Mouse (Mus musculus): Measurements from ENCODE around the gene Scd4. TPM values are rescaled to one million over a fixed set of nuclear protein-coding genes. Genes with fewer than 3 reads are reported as not detected.
"Not testable (repeated sequence)": the region's sequence is repeated elsewhere in the genome, so short reads cannot be mapped to it uniquely, and the experiment has no call there.

Gene Scd4
- polyA plus RNA-seq, 1 experiment from 2014 or later, result not detected

DNA sequence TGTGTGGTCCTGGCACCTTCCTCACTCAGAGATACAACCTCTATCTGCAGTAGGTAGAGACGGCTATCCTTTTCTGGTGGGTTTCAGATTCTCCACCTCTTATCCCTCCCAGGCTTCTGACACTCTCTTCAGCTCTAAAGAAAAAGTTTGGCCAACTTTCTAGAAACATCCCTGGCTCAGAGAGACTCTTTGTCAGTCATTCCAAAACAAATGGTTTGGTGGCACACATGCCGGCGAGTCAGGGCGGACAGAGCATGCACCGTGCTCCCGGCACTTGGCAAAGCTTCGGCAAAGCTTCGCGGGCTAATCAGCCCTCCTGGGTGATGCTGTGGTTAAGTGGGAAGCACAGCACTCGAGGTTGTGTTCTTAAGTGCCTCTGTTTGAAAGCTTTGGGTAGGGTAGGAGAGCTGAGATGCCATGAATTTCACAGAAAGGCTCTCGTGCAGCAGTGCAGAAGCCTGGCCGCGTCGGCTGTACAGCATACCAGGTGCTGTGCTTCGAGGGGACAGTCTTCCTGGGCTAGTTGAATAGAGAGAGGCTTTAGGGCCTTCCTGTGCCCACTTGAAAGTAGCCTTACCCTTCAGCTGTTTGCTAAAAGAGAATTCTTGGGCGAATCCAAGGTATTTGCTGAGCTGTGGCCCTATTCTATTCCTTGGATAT, 27.9 kb upstream of the Scd4 start:
- H3K4me2 ChIP-seq, result no peak overlapping the region
- H3K27me3 ChIP-seq (ENCODE audit: control insufficient read depth, insufficient read depth, low read length), result no peaks in the 10 kb centered on the region
- H3K9me3 ChIP-seq (ENCODE audit: control insufficient read depth, low read length), result no peaks in the 10 kb centered on the region
- ATAC-seq (ENCODE audit: low FRiP score), result no peak
- DNase-seq (ENCODE audit: low spot score, missing footprints), result peak; percentile 81
- WGBS, result 94% methylated on average over 16 of the region's 16 CpGs
- peaks cover 7% of the 10 kb centered on the region for H3K4me1 ChIP-seq (ENCODE audit: control insufficient read depth, insufficient read depth, low read length)
- H3K4me3 ChIP-seq (ENCODE audit: low read depth, low read length), result no peak overlapping the region
- H3K9ac ChIP-seq (ENCODE audit: low read length), result no peak overlapping the region
- no peak overlapping the region for H3K27ac ChIP-seq (ENCODE audit: low read depth, low read length)
- peaks cover 50% of the 10 kb centered on the region for H3K36me3 ChIP-seq (ENCODE audit: control insufficient read depth, insufficient read depth, low read length)

DNA sequence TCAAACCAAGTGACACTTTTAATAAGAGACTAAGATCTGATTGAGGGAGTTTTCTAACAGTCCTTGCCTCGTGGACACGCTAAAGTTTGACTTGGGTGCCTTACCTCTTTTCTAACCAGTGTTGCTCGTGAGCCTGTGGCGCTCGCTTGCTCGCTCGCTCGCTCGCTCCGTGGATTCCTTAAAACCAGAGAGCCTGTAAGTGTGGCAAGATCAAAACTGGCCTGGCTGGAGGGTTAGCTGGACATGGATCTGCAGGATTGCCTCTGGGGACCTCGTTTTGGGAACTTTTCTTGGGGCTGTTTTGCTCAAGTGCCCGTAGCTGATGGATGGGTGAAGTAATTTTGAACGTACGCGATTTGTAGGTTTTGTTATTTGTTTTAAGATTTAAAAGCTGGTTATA, 27.2 kb upstream of the Scd4 start:
- ATAC-seq (ENCODE audit: low FRiP score) (no peak), DNase-seq (ENCODE audit: low spot score, missing footprints) (peak; percentile 84)
- H3K27me3 ChIP-seq (ENCODE audit: control insufficient read depth, insufficient read depth, low read length), result no peaks in the 10 kb centered on the region
- WGBS, result 91% methylated on average over 15 of the region's 15 CpGs
- H3K9ac ChIP-seq (ENCODE audit: low read length), result no peak overlapping the region
- H3K4me2 ChIP-seq, result no peak overlapping the region
- H3K27ac ChIP-seq (ENCODE audit: low read depth, low read length), result no peak overlapping the region
- H3K9me3 ChIP-seq (ENCODE audit: control insufficient read depth, low read length), result no peaks in the 10 kb centered on the region
- no peak overlapping the region for H3K4me3 ChIP-seq (ENCODE audit: low read depth, low read length)
- peaks cover 7% of the 10 kb centered on the region for H3K4me1 ChIP-seq (ENCODE audit: control insufficient read depth, insufficient read depth, low read length)
- peaks cover 43% of the 10 kb centered on the region for H3K36me3 ChIP-seq (ENCODE audit: control insufficient read depth, insufficient read depth, low read length)

DNA sequence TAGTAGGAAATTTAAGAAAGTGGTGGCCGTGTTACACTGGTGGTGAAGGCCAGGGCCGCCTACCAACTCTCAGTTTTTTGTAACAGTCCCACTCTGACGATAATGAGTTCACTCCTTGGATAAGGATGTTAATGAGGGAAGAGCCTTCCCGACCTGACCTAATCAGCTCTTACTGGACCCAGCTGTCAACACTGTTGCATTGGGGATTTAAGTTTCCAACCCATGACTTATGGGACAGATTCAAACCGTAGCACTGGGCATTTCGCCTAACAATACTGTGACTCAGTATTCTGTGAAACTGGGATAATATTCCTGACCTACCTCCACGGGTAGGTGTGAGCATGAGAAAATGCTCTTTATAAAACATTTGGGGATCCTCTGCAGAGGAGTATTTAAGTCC, 26.7 kb upstream of the Scd4 start:
- Histone ChIP-seq H3K4me3 (ENCODE audit: low read depth, low read length) (no peak overlapping the region), H3K9me3 (ENCODE audit: control insufficient read depth, low read length) (no peaks in the 10 kb centered on the region), H3K27me3 (ENCODE audit: control insufficient read depth, insufficient read depth, low read length) (no peaks in the 10 kb centered on the region), H3K4me1 (ENCODE audit: control insufficient read depth, insufficient read depth, low read length) (peaks cover 11% of the 10 kb centered on the region), H3K27ac (ENCODE audit: low read depth, low read length) (no peak overlapping the region), H3K36me3 (ENCODE audit: control insufficient read depth, insufficient read depth, low read length) (peaks cover 38% of the 10 kb centered on the region), H3K9ac (ENCODE audit: low read length) (no peak overlapping the region), H3K4me2 (no peak overlapping the region)
- 89% methylated on average over 7 of the region's 7 CpGs for WGBS
- DNase-seq (ENCODE audit: low spot score, missing footprints) (peak; percentile 71), ATAC-seq (ENCODE audit: low FRiP score) (no peak)

DNA sequence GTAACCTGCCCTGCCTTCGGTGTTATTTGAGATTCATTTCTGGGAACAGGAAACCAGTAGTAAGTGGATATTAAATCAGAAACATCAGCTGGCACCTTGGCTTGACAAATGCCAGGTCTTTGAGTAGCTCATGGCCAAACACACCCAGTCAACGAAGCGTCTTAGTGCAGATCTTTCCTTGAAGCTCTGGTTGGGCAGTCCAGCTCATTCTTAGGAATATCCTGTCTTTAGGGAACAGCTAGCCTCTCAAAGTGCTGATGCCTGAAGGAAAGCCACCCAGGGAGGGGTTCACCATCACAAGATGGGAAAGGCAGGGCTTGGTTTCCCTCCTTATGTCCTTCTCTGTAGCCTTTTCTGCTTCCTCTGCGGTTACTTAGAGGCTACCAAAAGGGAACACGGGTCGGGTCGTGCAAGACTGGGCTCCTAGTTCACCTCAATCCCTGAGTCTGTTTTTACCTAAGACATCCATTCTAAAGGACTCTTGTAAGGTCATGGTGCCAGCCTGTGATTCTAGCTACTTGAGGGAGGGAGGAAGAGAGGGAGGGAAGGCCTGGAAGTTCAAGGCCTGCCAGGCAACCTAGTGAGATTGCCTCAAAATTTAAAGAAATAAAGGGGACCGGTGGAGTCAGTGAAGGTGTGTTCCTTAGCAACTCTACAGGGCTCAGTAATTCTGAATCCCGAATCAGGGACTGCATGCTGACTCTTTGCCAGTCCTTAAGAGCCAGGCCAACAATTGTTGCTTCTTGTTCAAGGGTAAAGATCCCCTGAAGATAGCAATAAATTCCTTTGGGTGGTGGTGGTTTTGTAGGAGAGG, 25.6 kb upstream of the Scd4 start:
- no peak overlapping the region for H3K27ac ChIP-seq (ENCODE audit: low read depth, low read length)
- no peak overlapping the region for H3K4me2 ChIP-seq
- no peaks in the 10 kb centered on the region for H3K27me3 ChIP-seq (ENCODE audit: control insufficient read depth, insufficient read depth, low read length)
- H3K9me3 ChIP-seq (ENCODE audit: control insufficient read depth, low read length), result no peaks in the 10 kb centered on the region
- WGBS, result 85% methylated on average over 9 of the region's 9 CpGs
- DNase-seq (ENCODE audit: low spot score, missing footprints) (peak; percentile 76), ATAC-seq (ENCODE audit: low FRiP score) (no peak)
- no peak overlapping the region for H3K4me3 ChIP-seq (ENCODE audit: low read depth, low read length)
- H3K4me1 ChIP-seq (ENCODE audit: control insufficient read depth, insufficient read depth, low read length), result peaks cover 17% of the 10 kb centered on the region
- H3K9ac ChIP-seq (ENCODE audit: low read length), result no peak overlapping the region
- peaks cover 31% of the 10 kb centered on the region for H3K36me3 ChIP-seq (ENCODE audit: control insufficient read depth, insufficient read depth, low read length)

DNA sequence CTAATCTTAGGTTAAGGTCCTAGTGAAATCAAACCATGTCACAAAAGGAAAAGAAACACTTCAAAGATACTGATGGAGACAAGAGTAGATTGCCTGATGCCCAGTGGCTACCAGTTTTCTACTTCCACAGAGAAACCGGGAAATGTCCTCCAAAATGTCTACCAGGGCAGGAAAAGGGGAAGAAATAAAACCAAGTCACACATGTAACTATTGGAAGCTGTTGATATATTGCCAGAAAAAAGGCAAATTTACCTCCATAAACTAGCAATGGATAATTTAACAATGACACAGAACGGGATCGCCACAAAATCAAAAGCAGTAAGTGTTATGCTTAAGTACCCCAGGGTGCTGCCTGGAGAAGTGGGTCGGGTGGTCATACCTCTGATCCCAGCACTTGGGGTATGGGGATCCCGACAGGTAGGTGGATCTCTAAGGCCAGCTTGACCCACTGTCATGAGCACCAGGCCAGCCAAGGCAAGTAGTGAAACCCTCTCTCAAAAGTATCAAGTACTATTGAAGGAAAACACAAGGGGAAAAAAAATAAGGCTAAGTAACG, 24.9 kb upstream of the Scd4 start:
- Histone ChIP-seq H3K9ac (ENCODE audit: low read length) (no peak overlapping the region), H3K27ac (ENCODE audit: low read depth, low read length) (no peak overlapping the region), H3K4me2 (no peak overlapping the region), H3K36me3 (ENCODE audit: control insufficient read depth, insufficient read depth, low read length) (peaks cover 27% of the 10 kb centered on the region), H3K9me3 (ENCODE audit: control insufficient read depth, low read length) (no peaks in the 10 kb centered on the region), H3K4me3 (ENCODE audit: low read depth, low read length) (no peak overlapping the region), H3K27me3 (ENCODE audit: control insufficient read depth, insufficient read depth, low read length) (no peaks in the 10 kb centered on the region), H3K4me1 (ENCODE audit: control insufficient read depth, insufficient read depth, low read length) (peaks cover 17% of the 10 kb centered on the region)
- 90% methylated on average over 6 of the region's 6 CpGs for WGBS
- DNase-seq (ENCODE audit: low spot score, missing footprints), result peak; percentile 87
- no peak for ATAC-seq (ENCODE audit: low FRiP score)

DNA sequence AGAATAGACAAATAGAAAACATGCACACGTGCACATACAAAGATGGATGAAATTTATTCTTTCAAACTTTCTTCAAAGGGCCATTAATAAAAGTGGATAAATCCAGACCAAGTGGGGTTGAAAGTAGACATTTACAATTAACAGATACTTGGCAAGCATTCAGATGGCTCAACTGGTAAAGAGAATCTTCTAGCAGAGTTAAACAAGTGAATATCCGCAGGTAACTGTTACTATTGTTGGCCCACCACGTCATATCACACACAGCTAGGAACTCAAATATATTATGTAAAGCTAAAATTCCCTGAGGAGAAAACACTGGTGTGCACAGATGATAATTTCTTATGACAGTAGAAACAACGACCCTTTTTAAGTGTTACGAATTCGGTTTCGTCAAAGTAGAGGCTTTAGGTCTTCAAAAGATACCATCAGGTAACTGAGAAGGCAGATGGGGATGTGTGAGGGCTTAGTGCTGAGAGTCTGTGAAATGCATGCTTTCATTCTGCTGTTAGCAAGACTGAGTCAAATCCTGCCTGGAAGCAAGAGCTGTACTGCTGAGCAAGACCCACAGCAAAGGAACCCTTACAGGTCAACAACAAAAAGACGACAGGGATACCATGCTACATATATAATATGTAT, 24.2 kb upstream of the Scd4 start:
- no peak overlapping the region for H3K27ac ChIP-seq (ENCODE audit: low read depth, low read length)
- ATAC-seq (ENCODE audit: low FRiP score), result no peak
- WGBS, result 88% methylated on average over 8 of the region's 8 CpGs
- H3K36me3 ChIP-seq (ENCODE audit: control insufficient read depth, insufficient read depth, low read length), result peaks cover 19% of the 10 kb centered on the region
- DNase-seq (ENCODE audit: low spot score, missing footprints), result peak; percentile 82
- H3K4me3 ChIP-seq (ENCODE audit: low read depth, low read length), result no peak overlapping the region
- no peak overlapping the region for H3K4me2 ChIP-seq
- no peaks in the 10 kb centered on the region for H3K27me3 ChIP-seq (ENCODE audit: control insufficient read depth, insufficient read depth, low read length)
- no peaks in the 10 kb centered on the region for H3K9me3 ChIP-seq (ENCODE audit: control insufficient read depth, low read length)
- peaks cover 17% of the 10 kb centered on the region for H3K4me1 ChIP-seq (ENCODE audit: control insufficient read depth, insufficient read depth, low read length)
- H3K9ac ChIP-seq (ENCODE audit: low read length), result no peak overlapping the region

DNA sequence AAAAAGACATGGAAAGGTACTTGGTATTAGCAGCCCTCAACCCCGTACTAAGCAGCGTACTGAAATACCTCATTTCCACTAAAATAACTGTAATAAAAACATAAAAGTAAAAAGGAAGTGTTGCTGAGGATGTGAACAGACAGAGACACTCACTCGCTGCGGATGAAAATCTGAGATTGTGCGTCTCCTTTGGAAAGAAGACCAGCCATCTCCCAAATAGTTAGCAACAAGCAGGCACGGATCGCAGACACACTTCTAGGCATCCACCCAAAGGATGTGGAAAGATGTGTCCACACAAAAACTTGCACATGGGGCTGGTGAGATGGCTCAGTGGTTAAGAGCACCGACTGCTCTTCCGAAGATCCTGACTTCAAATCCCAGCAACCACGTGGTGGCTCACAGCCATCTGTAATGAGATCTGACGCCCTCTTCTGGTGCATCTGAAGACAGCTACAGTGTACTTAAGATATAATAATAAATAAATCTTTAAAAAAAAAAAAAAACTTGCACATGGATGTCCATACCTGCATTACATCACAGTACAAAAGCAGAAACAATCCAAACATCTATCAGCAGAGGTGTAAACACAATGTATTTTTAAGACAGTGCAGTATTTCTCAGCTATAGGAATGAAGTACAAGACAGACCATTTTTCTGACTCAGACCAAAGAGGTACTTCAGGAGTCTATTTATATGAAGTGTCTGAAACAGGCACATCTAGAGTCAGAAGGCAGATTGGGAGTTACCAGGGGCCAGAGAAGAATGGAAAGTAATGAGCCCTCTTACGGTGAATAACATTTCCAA, 23.3 kb upstream of the Scd4 start:
- H3K27me3 ChIP-seq (ENCODE audit: control insufficient read depth, insufficient read depth, low read length), result no peaks in the 10 kb centered on the region
- no peak for ATAC-seq (ENCODE audit: low FRiP score)
- DNase-seq (ENCODE audit: low spot score, missing footprints), result peak; percentile 65
- no peak overlapping the region for H3K9ac ChIP-seq (ENCODE audit: low read length)
- H3K4me1 ChIP-seq (ENCODE audit: control insufficient read depth, insufficient read depth, low read length), result peaks cover 19% of the 10 kb centered on the region
- no peak overlapping the region for H3K4me3 ChIP-seq (ENCODE audit: low read depth, low read length)
- no peaks in the 10 kb centered on the region for H3K9me3 ChIP-seq (ENCODE audit: control insufficient read depth, low read length)
- H3K36me3 ChIP-seq (ENCODE audit: control insufficient read depth, insufficient read depth, low read length), result peaks cover 12% of the 10 kb centered on the region
- H3K4me2 ChIP-seq, result no peak overlapping the region
- WGBS, result 83% methylated on average over 12 of the region's 12 CpGs
- no peak overlapping the region for H3K27ac ChIP-seq (ENCODE audit: low read depth, low read length)

DNA sequence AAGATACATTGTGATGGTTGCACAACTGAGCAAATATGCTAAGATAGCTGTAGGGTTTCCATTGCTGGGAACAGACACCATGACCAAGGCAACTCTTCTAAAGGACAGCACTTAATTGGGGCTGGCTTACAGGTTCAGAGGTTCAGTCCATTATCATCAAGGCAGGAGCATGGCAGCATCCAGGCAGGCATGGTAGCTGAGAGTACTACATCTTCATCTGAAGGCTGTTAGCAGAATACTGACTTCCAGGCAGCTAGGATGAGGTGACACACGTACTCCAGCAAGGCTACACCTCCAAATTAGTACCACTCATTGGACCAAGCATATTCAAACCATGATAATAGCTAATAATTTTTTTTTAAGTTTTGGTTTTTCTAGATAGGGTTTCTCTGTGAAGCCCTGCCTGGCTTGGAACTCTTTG, 22.7 kb upstream of the Scd4 start:
- peaks cover 20% of the 10 kb centered on the region for H3K4me1 ChIP-seq (ENCODE audit: control insufficient read depth, insufficient read depth, low read length)
- H3K9ac ChIP-seq (ENCODE audit: low read length); DNase-seq (ENCODE audit: low spot score, missing footprints); ATAC-seq (ENCODE audit: low FRiP score); H3K4me3 ChIP-seq (ENCODE audit: low read depth, low read length); H3K27ac ChIP-seq (ENCODE audit: low read depth, low read length); H3K4me2 ChIP-seq; H3K36me3 ChIP-seq (ENCODE audit: control insufficient read depth, insufficient read depth, low read length); H3K9me3 ChIP-seq (ENCODE audit: control insufficient read depth, low read length); H3K27me3 ChIP-seq (ENCODE audit: control insufficient read depth, insufficient read depth, low read length): not testable (repeated sequence)
- 84% methylated on average over 1 of the region's 1 CpGs for WGBS

Data from midbrain, embryonic 11.5 days (tissue).